Mouse (Mus musculus) right cerebral cortex, postnatal 14 days (tissue): Measurements from ENCODE around the gene Mbd3.

Experiments
- DNase-seq: peaks from one replicate; pipeline ENCODE4 v3.0.0; 2022

Gene Mbd3

DNA sequence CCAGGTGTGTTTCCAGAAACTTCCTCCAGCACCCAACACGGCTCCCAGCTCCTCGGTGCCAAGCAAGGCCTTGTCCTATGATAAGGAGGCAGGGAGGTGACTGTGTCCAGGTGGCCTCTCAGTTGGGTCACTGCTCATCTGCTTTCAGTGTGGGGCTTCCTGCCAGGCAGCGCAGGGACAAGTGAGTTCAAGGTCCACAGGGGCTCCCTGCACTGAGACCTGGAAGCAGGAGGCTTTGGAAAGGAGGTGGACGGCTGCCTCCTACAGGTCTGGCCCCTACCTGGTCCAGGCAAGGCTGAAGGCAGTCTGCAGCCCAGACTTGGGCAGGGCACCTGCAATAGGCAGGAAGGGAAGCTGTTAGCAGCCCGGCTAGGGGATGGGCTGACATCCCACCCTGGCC lies 6.7 kb downstream of the Mbd3 start:
- DNase-seq: no peak

- no peak for DNase-seq
Measured at GRCm38 (mm10) chr10:80390697-80391096, 8.7 kb downstream of the Mbd3 start.

GRCm38 (mm10) chr10:80389185-80389708 lies 10.1 kb downstream of the Mbd3 start:
- no peak for DNase-seq

GRCm38 (mm10) chr10:80388731-80389130 lies 10.6 kb downstream of the Mbd3 start:
- no peak for DNase-seq

DNA sequence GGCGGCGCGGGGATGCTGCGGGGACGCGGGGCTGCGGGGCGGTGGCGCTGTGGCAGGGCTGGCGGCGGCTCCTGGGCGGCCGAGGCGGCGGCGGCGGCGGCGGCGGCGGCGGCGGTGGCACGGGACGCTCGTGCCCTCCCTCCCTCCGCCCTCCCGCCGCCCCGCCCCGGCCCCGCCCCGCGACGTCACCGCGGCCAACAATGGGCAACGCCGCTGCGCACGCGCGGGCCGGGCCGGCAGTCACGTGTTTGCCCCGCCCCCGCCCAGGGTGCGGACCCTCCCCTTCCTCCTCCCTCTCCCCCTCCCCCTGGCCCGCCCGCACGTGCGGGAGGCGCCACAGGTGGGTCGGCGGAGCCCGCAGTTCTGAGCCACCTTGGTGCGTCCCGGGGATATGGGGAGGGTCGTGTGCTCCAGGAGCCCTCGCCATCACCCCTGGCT lies 11.8 kb downstream of the Mbd3 start, which contains the start of gene Mex3d:
Gene Mex3d (minus strand): TSS at position 138 of the 438 bp plus-strand sequence.
- peak; percentile 93 for DNase-seq

DNA sequence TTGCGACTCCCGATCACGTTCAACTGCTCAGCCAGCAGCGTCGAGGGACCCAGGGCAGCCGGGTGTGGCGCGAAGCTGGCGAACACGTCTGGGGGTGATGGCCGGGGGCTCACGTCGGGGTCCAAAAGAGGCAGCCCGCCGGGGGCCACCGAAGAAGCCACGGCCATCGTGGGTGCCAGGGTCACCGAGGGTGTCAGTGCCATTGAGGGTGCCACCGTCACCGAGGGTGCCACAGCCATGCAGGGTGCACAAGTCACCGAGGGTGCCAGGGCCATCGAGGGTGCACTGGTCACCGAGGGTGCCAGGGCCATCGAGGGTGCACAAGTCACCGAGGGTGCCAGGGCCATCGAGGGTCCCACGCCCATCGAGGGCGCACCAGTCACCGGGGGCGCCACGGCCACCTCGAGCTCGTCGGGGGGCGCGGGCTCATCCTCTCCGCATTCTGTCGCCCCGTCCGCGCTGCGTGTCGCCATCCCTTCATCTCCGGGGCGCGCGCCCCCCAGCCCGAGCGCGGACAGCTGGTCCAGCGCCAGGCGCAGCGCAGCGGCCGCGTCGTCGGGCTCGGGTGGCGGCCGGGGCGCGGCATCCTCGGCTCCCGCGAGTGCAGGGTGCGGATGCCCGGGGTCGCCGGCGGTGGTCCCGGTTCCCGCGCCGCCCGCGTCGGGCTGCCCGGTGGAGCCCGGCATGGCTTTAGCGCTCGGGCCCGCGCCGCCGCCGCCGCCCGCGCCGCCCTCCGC lies 12.4 kb downstream of the Mbd3 start:
- DNase-seq: no peak

- DNase-seq: no peak
Measured at GRCm38 (mm10) chr10:80385811-80386734, 13.3 kb downstream of the Mbd3 start.

- DNase-seq: no peak
Measured at GRCm38 (mm10) chr10:80385310-80385709, 14.0 kb downstream of the Mbd3 start.

DNA sequence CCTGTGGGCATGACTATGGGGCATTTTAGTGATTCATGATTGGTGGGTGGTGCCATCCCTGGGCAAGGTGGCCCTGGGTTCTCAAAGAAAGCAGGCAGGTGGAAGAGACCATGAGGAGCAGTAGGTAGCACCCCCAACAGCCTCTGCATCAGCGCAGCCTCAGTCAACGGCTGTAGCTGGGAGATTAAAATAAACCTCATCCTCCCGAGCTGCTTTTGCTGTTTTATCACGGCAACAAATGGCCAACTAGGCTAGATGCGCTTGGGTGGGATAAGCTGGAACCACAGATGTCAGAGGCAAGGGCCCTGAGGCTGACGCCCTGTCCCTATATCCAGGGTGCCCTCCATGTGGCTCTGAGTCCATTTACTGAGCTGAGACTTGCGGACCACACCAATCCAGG lies 14.6 kb downstream of the Mbd3 start:
- no peak for DNase-seq

DNA sequence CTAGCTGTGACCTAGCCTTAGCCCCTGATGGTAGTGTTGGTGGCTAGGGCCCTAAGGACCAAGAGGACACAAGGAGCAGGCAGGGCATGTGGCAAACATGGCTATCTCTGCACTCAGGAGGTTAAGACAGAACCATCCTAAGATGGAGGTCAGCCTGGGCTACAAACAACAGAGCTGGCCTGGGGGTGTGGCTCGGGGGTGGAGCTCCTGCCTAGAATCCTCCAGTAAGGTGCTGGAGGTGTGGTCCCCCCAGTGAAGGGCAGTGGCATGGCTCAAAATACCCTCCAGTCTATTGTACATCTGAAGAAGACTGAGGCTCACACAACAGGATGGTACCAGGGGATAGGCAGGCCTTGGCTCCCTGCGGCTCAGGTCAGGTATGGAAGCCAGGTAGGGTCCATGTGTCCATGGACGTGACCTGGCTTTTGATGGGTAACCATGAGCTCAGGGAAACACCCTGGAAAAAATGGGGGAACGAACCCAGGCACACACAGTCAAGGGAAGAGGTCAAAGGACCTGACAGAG lies 15.2 kb downstream of the Mbd3 start:
- no peak for DNase-seq

DNA sequence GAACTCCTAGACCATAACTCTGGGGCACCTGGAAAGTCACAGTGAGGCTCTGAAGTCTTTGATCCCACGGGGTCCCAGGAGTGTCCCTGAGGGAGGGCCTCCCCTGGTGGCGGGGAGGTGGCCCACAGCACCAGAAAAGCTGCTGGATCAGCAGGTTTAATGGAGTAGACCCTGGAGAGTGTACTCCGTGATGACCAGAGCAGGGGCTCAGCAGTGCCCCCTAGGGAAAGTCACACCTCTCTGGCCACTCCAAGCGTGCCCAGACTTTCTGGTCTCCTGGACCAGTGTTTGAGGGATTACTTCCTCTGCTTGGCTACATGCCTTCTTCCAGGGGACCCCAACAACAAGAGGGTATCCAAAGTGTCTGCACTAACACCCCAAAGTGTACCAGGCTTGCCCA lies 15.9 kb downstream of the Mbd3 start:
- DNase-seq: no peak

DNA sequence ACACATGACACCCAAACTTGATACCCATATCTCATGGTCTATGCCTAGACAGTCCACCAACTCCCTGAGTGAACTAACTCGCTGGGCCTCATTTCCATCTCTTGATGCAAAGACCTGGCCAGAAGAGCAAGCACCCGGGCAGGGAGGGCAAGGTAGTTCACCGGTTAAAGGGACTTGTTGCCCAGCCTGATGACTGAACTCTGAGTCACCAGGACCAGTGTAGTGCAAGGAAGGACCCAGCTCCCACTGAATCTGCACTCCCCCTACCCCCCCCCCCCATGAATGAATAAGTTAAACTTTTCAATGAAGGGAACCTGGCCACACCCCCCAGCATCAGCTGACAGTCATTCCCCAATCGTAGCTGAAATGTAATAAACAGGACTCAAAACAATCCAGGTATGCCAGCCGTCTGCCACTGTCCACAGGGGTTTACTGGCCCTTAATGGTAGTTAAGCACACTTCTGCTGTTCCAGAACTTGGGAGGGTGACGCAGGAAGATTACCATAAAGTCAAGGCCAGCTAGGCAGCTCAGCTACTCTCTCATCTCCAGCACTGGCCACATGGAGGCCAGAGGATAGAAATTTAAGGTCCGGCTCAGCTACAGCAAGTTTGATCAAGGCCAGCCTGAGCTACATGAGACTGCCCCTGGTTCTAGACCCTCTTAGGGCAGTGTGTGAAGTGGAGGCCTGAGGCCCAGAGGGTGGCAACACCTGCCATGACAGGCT lies 16.5 kb downstream of the Mbd3 start:
- no peak for DNase-seq

- no peak for DNase-seq
Measured at GRCm38 (mm10) chr10:80377716-80378115, 21.6 kb downstream of the Mbd3 start.

GRCm38 (mm10) chr10:80376160-80376559 lies 23.2 kb downstream of the Mbd3 start:
- DNase-seq: peak; percentile 98

DNA sequence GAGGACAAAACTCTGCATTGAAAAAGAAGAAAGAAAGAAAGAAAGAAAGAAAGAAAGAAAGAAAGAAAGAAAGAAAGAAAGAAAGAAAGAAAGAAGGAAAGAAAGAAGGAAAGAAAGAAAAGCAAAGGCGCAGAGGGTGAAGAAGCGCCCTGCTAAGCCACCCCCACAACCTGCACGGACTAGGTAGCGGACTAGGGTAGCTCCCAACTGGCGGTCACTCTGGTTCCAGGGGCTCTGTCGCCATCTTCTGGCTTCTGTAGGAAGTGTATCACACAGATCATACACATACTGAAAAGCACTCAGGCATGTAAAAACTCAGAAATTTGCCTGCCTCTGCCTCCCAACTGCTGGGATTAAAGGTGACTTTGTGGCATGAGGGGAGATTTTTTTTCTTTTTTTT lies 25.3 kb downstream of the Mbd3 start:
- peak; percentile 75 for DNase-seq

GRCm38 (mm10) chr10:80372706-80373105 lies 26.6 kb downstream of the Mbd3 start:
- no peak for DNase-seq

- no peak for DNase-seq
Measured at GRCm38 (mm10) chr10:80371983-80372382, 27.4 kb downstream of the Mbd3 start.

DNA sequence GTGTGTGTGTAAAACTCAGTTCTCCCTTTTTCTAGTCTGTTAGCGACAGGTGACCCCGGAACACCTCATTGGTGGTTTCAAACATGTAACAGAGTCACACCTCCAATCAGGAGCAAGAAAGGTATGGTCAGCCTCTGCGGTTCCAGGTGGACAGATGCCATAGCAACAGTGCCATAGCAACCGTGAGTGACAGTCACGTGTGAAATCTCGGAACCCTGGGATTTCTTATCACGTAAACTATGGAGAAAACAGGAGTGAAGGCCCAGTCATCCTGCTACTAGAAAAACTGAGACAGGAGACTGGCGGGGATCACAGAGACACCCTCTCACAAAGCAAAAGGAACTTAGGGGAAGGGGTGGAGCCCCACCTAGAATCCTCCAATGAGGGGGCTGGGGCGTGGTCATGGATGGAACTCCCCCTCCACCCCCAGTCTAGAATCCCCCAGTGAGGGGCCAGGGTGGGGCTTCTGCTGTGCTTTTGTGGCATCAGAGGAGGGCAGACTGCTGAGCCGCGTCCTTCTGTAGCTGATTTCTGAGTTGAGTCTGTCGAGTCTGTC lies 27.9 kb downstream of the Mbd3 start:
- DNase-seq: peak; percentile 64

DNA sequence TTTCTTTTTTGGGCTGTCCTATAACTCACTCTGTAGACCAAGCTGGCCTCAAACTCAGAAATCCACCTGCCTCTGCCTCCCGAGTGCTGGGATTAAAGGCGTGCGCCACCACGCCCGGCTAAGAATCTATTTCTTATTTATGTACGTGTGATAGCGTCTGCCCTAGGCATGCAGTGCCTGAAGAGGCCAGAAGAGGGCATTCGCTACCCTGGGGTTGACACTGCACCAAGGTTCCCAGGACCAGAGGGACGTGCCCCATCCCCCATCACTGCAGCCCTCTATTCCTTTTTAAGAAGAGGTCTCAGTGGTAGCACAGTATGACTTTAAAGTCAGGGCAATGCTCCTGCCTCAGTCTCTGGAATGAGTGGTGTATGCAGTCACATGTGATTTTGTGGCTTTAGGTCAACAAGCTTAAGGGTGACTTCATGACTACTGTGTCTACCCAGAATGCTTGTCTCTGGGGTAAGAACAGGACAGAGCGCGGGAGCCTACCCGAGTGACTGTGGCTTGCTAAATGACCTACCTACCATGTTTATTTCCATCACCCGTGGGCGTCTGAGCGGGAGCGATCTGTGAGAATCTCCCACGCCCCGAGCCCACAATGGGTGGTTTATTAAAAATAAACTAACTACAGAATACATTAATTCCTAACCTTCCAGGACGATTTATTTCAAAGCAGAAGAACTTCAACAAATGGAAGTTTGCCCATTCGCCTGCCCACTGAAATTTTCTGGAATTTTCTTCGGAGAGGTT lies 29.2 kb downstream of the Mbd3 start:
- DNase-seq: no peak

- no peak for DNase-seq
Measured at GRCm38 (mm10) chr10:80368392-80368791, 31.0 kb downstream of the Mbd3 start.

GRCm38 (mm10) chr10:80367954-80368353 lies 31.4 kb downstream of the Mbd3 start:
- DNase-seq: no peak

- DNase-seq: no peak
Measured at GRCm38 (mm10) chr10:80365736-80366135, 33.6 kb downstream of the Mbd3 start.
